Mouse (Mus musculus): Measurements from ENCODE around the gene Cyyr1.

The Cyyr1 gene

DNA sequence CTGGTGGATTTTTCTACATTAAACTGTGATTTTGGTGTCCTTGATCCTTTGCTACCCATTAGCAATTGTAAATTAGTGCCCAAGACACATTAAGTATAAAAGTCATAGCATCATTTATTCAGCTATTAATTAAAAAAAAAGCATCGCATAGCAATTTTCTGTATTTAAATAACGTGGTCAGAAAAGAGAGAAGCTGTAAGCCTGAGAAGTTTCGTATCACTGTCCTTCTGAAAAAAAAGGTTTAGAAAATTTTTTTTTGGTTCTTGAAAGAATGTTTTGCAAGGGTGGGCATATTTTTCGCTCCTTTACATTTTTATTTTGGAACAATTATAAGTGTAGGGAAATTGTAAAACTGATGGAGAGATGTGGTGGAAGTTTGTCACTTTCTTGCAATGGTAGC, 83.1 kb downstream of the Cyyr1 start:
- CTCF ChIA-PET = no interaction called here

DNA sequence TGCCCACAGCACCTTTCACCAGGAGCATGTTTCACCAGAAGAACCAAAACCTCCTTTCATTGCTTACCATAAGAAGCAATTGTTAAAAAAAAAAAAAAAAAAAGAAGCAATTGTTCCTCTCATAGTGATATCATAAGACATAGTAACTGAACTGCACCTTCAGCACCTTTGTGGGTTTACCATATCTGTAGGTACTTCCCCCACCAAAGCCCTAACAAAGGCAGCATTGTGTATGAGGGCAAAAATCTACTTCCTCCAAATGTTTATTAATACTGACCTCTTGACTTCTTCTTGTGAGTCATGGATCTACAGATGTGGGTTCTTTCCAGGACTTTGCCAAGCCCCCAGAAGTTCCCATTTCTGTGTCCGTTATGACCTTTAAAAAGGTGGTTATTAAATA, 98.2 kb downstream of the Cyyr1 start:
- CTCF ChIA-PET = no interaction called here

DNA sequence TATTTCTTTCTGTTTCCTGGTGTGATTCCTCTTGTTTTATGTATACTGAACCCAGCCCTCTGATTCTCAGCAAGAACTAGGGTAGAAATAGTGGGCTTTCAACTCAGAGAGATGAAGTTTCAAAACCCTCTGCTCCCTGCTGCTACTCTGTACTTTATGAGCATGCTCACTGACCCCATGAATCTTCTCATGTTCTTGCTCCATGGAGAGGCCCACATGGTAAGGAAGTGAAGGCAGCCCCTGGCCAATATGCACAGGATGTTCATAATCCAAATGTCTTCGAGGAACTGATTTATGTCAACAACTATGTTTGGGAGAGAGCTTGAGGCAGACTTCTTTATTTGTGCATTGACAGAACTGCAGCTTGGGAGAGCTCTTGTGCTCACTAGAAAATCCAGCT, 106.9 kb downstream of the Cyyr1 start:
- CTCF ChIA-PET = no interaction called here

GRCm38 (mm10) chr16:85445801-85446200, 107.4 kb downstream of the Cyyr1 start:
- CTCF ChIA-PET = no interaction called here

DNA sequence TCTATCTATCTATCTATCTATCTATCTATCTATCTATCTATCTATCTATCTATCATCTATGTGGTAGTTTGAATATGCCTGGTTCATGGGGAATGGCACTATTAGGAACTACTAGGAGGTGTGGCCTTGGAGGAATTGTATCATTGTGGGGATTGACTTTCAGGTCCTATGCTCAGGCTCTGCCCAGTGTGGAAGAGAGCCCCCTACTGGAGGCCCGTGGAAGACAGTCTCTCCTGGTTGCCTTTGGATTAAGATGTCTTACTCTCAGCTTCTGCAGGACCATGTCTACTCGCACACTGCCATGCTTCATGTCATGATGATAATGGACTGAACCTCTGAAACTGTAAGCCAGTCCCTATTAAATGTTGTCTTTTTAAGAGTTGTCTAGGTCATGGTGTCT, 117.8 kb downstream of the Cyyr1 start:
- CTCF ChIA-PET = no interaction called here

- CTCF ChIA-PET = no interaction called here
These were observed 124.0 kb downstream of the Cyyr1 start for GRCm38 (mm10) chr16:85429173-85429572.

- CTCF ChIA-PET = no interaction called here
These were observed 130.3 kb downstream of the Cyyr1 start for GRCm38 (mm10) chr16:85422889-85423288.

DNA sequence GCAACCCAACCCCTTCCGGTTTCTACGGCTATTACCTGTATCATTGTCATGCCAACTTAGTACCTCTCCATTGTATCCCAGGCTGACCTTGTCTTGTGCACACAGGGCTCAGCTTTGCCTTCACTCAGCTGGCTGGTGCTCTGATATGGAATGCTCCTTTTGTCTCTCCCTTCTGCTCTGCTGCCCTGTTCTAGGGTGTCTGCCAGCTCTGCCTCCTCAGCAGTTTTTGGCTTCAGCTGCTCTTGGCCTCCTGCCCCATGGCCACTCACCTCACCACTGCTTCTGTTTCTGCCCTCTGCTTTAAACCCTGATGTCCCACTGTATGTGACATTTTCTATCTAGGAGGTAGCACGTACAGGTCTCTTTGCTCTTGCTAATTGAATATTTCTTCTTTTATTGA, 137.8 kb downstream of the Cyyr1 start:
- CTCF ChIA-PET = no interaction called here

DNA sequence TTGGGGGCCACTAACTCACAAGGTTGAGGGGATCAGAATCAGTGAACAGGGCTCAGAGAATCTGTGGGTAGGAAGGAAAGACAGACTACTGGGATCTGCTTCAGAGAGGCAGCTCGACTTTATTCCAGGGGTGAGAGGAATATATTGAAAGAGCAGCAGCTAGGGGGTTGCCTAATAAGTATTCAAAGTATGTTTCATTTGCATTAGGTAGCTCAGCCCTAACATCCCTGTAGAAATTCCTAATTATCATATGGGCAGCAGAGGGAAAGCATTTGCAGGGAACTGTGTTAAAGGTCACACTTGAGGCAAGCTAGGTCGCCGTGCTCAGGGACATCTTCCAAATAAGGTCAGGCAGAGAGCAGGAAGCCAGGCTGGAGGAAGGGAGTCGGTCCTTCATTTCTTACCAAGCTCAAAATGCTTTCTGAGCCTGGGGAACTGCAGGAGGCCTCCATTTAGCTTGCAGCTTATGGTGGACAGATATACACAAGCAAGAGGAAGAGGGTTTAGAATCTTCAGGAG, 159.7 kb downstream of the Cyyr1 start:
- CTCF ChIA-PET = no interaction called here

GRCm38 (mm10) chr16:85386801-85387200, 166.4 kb downstream of the Cyyr1 start:
- CTCF ChIA-PET = no interaction called here
